Mouse (Mus musculus): ENCODE results near the gene Cenpk. TPM values are rescaled to one million over a fixed set of nuclear protein-coding genes. Genes with fewer than 3 reads are reported as not detected.

Cenpk gene
- total RNA-seq, 2 experiments from 2014 or later: 0.46 to 1.1 TPM

Other genes with a start within 250 kb of the Cenpk start
- 1 to 10 TPM; 5.6 to 6.7 TPM for gene Nln, start 119.0 kb upstream of the Cenpk start, total RNA-seq (2021)
- gene Sgtb, start 118.9 kb upstream of the Cenpk start, total RNA-seq (2021): under 1 TPM; 0.43 to 0.87 TPM
- 10 to 100 TPM; 29.2 TPM for gene Trappc13, start 50.1 kb upstream of the Cenpk start, total RNA-seq (2021)
- gene Trim23, start 49.8 kb upstream of the Cenpk start, total RNA-seq (2021): 10 to 100 TPM; 18.9 to 19.8 TPM
- gene Ppwd1, start 232 bp downstream of the Cenpk start, total RNA-seq (2021): 1 to 10 TPM; 6.2 to 6.9 TPM
- gene Adamts6, start 59.2 kb downstream of the Cenpk start, total RNA-seq (2021): 1 to 10 TPM in 1 of 2 experiments, under 1 TPM in 1; 0.94 to 1.2 TPM

Data from gastrocnemius, postnatal 25 days (tissue).